Mouse (Mus musculus) testis, adult 2 months (tissue): ENCODE data around the gene Stoml3. TPM values are rescaled to one million over a fixed set of nuclear protein-coding genes. Genes with fewer than 3 reads are reported as not detected.

Source experiments
- H3K27ac ChIP-seq: fragments of 200-500 bp; 2 replicates; pipeline ENCODE4 v1.5.1; 2012; ENCODE audit warnings: low read depth, low read length; ENCODE audit not compliant: control insufficient read depth, insufficient read depth
- H3K27me3 ChIP-seq: fragments of 200-500 bp; 2 replicates; pipeline ENCODE4 v1.6.1; 2012; ENCODE audit warnings: mild to moderate bottlenecking, low read length, moderate library complexity; ENCODE audit not compliant: control insufficient read depth, insufficient read depth
- H3K36me3 ChIP-seq: fragments of 200-500 bp; 2 replicates; pipeline ENCODE4 v1.6.1; 2012; ENCODE audit warnings: mild to moderate bottlenecking, low read length; ENCODE audit not compliant: control insufficient read depth, insufficient read depth
- H3K4me1 ChIP-seq: fragments of 200-500 bp; 2 replicates; pipeline ENCODE4 v1.6.1; 2012; ENCODE audit warnings: low read length; ENCODE audit not compliant: control insufficient read depth, insufficient read depth
- H3K4me3 ChIP-seq: fragments of 200-500 bp; 2 replicates; pipeline ENCODE4 v1.5.1; 2012; ENCODE audit warnings: low read depth, mild to moderate bottlenecking, low read length, moderate library complexity, mixed read lengths; ENCODE audit not compliant: control insufficient read depth
- CTCF ChIP-seq: fragments of 200-500 bp; IDR thresholded peaks from 2 replicates; pipeline ENCODE4 v1.5.1; 2012; ENCODE audit warnings: low read depth, mild to moderate bottlenecking, inconsistent platforms, low read length, moderate library complexity; ENCODE audit not compliant: control insufficient read depth, insufficient read depth, insufficient replicate concordance
- POLR2A ChIP-seq: fragments of 200-500 bp; IDR thresholded peaks from 2 replicates; pipeline ENCODE4 v1.6.1; 2012; ENCODE audit warnings: low read depth, mild to moderate bottlenecking, inconsistent platforms, low read length, moderate library complexity; ENCODE audit not compliant: control insufficient read depth
- polyA plus RNA-seq: library from polyadenylated mRNA; depleted of rRNA; stranded (reverse); fragments of >200 nt; gene quantifications from 2 replicates; pipeline ENCODE4 v1.2.3, GENCODE M21; 2012

Gene Stoml3
- polyA plus RNA-seq, 1 experiment: not detected

DNA sequence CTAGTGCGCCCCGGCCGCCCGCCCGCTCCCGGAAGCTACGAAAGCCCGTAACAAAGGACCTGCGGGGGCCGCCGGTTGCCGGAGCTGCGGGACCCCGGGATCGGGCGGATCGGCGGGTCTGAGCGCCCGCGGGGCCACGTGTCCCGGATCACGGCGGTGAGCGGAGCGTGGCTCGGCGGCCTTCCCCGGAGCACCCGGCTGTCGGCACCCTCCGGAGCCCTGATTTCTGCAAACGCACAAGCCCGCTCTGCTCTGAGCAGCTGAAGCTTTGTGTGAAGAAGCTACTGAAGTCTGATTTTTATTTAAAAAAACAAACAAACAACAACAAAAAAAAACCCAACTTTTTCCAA is 24.7 kb upstream of the Stoml3 start:
- Histone ChIP-seq H3K4me3 (peak overlapping the region; percentile 98), H3K27me3 (no peaks in the 10 kb centered on the region), H3K27ac (peak overlapping the region; percentile 81), H3K36me3 (no peaks in the 10 kb centered on the region), H3K4me1 (peaks cover 11% of the 10 kb centered on the region)
- TF ChIP-seq CTCF: no peak

GRCm38 (mm10) chr3:53464146-53464698 is 24.2 kb upstream of the Stoml3 start:
- peak overlapping the region; percentile 98 for H3K4me3 ChIP-seq
- H3K4me1 ChIP-seq: peaks cover 11% of the 10 kb centered on the region
- H3K27ac ChIP-seq: peak overlapping the region; percentile 81
- no peak for TF ChIP-seq CTCF
- no peak for TF ChIP-seq POLR2A
- no peaks in the 10 kb centered on the region for H3K27me3 ChIP-seq
- H3K36me3 ChIP-seq: no peaks in the 10 kb centered on the region

DNA sequence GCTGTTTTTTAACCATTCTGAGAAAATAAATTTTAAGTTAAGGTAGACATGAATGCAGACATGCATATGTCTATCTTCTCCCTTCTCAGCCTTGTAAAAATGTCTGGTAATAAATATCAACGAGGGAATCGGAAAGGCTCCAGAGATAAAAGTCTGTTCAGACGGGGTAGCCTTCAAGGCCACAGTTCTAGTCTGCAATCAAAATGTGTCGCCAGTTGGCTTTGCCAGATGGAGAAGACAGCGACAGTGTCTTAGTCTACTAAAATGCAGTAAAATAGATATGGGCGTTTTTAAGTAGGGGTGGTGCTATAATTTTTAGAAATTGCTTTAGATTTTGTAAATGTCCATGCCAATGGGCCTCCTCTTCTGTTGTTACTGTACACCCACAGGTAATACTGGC is 23.1 kb upstream of the Stoml3 start:
- no peaks in the 10 kb centered on the region for H3K36me3 ChIP-seq
- H3K27ac ChIP-seq: no peak overlapping the region
- no peak for TF ChIP-seq POLR2A
- TF ChIP-seq CTCF: no peak
- H3K4me1 ChIP-seq: peaks cover 11% of the 10 kb centered on the region
- no peak overlapping the region for H3K4me3 ChIP-seq
- H3K27me3 ChIP-seq: no peaks in the 10 kb centered on the region

- Histone ChIP-seq H3K27me3 (no peaks in the 10 kb centered on the region), H3K27ac (no peak overlapping the region), H3K4me3 (no peak overlapping the region), H3K4me1 (peaks cover 11% of the 10 kb centered on the region), H3K36me3 (no peaks in the 10 kb centered on the region)
- TF ChIP-seq POLR2A (no peak), CTCF (no peak)
Measured at GRCm38 (mm10) chr3:53466481-53466880, 22.0 kb upstream of the Stoml3 start.

DNA sequence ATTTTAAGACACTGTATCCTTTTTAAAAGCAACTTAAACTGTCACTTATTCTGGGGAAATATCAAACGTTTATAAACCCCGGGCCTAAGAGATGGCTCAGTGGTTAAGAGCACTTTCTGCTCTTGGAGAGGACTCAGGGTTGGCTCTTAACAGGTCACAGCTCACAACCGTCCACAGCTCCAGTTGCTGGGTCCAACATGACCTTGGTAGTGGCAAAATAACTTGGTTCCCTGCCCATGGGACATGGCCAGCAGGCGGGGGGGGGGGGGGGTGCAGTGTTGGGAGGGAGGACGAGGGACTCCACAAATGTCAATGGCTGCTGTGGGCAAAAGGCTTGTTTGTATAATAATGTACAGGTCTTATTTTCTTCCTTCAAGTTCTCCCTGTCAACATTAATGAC is 21.1 kb upstream of the Stoml3 start:
- H3K27me3 ChIP-seq: no peaks in the 10 kb centered on the region
- no peaks in the 10 kb centered on the region for H3K36me3 ChIP-seq
- no peak for TF ChIP-seq CTCF
- no peak overlapping the region for H3K4me3 ChIP-seq
- no peak overlapping the region for H3K27ac ChIP-seq
- H3K4me1 ChIP-seq: peaks cover 11% of the 10 kb centered on the region

GRCm38 (mm10) chr3:53469650-53470049 is 18.8 kb upstream of the Stoml3 start:
- Histone ChIP-seq H3K27ac (no peak overlapping the region), H3K4me3 (no peak overlapping the region), H3K27me3 (no peaks in the 10 kb centered on the region), H3K4me1 (peaks cover 6% of the 10 kb centered on the region), H3K36me3 (no peaks in the 10 kb centered on the region; the same call in 1 of the 2 replicates)
- TF ChIP-seq POLR2A (no peak), CTCF (no peak)

GRCm38 (mm10) chr3:53472061-53472460 is 16.4 kb upstream of the Stoml3 start:
- TF ChIP-seq POLR2A (no peak), CTCF (no peak)
- H3K27me3 ChIP-seq: no peaks in the 10 kb centered on the region
- no peak overlapping the region for H3K4me3 ChIP-seq
- peaks cover 2% of the 10 kb centered on the region; the same call in 1 of the 2 replicates for H3K4me1 ChIP-seq
- H3K36me3 ChIP-seq: peaks cover 2% of the 10 kb centered on the region; the same call in 1 of the 2 replicates
- H3K27ac ChIP-seq: no peak overlapping the region

- Histone ChIP-seq H3K4me1 (peaks cover 10% of the 10 kb centered on the region; the same call in 1 of the 2 replicates), H3K27ac (no peak overlapping the region), H3K36me3 (peaks cover 2% of the 10 kb centered on the region; the same call in 1 of the 2 replicates), H3K27me3 (no peaks in the 10 kb centered on the region), H3K4me3 (no peak overlapping the region)
- TF ChIP-seq CTCF (no peak), POLR2A (no peak)
Measured at GRCm38 (mm10) chr3:53474179-53474578, 14.3 kb upstream of the Stoml3 start.
